Mouse (Mus musculus): ENCODE data around the gene Rrp15. TPM values are rescaled to one million over a fixed set of nuclear protein-coding genes. Genes with fewer than 3 reads are reported as not detected.
"Not testable (repeated sequence)": the region's sequence is repeated elsewhere in the genome, so short reads cannot be mapped to it uniquely, and the experiment has no call there.

Rrp15 gene
- 41.7 and 49.1 TPM in 2 replicates for polyA plus RNA-seq (2016; fragmentation: Nextera tagmentation; extraction: Ambion mirVana)

DNA sequence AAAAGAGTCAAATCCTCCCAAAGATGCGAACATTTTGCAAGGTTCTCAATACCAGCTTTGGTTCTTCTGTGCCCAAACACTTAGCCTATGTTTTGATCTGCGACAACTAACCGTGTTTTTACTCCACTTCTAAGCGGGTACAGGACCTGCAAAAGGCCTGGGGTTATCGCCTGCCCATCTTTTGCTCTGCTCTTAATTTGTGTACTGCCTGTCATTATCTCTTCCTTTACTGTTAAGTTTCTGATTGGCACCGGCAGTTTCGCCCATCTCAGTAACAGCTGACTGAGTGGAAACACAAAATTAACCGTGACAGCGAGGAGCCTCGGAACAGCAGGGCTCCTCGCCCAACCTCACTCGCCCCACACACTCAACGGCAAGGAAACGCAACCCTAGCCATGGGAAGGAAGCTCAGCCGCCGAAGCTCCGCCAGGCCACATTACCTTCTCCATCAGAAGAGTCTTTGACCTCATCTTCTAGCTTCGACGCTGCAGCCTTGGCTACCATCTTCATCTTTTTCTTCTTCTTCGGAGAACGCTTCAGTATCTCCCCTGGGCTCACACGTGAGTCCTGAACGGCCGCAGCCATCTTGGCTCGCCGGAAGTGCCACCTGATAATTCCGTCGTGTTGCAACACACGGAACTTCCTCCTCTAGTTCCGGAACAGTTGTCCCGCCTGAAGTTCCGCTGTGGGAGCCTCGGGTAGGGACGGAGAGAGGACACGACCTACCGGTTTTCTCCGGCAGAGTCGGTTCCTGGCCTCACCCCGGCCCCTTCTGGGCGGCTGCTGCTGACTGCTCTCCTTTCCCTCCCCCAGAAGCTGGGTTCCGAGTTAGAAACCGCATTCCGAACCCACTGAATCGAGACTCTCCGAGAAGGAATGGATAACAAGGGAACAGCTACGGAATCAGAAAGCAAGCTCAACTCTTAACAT lies at the start of gene Rrp15:
TSS of gene Rrp15 (minus strand) at position 635 of the 930 bp plus-strand sequence.
- H3K4me2 ChIP-seq (replicated peaks): peak within 1 kb of the TSS; percentile 87
- no peaks in the 10 kb centered on the region for H3K36me3 ChIP-seq
- peak within 1 kb of the TSS; percentile 84 for H3K9ac ChIP-seq
- H3K27ac ChIP-seq: peak within 1 kb of the TSS; percentile 47; the same call in 1 of the 2 replicates
- peak; percentile 96 for ATAC-seq (ENCODE audit: low FRiP score, low read depth)
- under 1% methylated on average over 46 of the region's 46 CpGs for WGBS
- H3K4me3 ChIP-seq: peak within 1 kb of the TSS; percentile 69
- no peaks in the 10 kb centered on the region for H3K27me3 ChIP-seq (replicated peaks)
- H3K4me1 ChIP-seq: peaks cover 16% of the 10 kb centered on the region
- no peaks in the 10 kb centered on the region for H3K9me3 ChIP-seq

DNA sequence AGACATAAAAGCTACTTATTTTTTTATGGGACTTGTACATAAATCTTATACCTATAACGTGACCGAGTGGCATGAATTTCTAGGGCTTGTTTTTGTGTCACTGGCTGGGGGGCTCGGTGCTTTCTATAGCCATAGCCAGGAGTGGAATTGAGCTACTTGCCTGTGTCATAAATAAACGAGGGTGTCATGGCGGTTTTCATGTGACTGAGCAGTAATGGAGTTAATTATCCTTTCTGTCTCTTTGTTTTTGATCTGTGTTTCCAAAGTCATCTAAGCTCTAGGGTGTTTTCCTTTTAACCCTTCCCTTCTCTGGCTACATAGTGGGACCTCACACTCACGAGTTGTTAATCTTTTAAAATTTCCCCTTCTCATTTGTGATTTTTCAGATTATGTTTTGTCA lies 48.8 kb upstream of the Rrp15 start:
- no peaks in the 10 kb centered on the region for H3K36me3 ChIP-seq
- WGBS: 25% methylated on average over 6 of the region's 6 CpGs
- H3K4me3 ChIP-seq: no peak overlapping the region
- no peak overlapping the region for H3K4me2 ChIP-seq (replicated peaks)
- H3K27me3 ChIP-seq (replicated peaks): no peaks in the 10 kb centered on the region
- H3K4me1 ChIP-seq: no peaks in the 10 kb centered on the region
- no peak overlapping the region for H3K9ac ChIP-seq
- no peak overlapping the region for H3K27ac ChIP-seq
- no peak for ATAC-seq (ENCODE audit: low FRiP score, low read depth)
- no peaks in the 10 kb centered on the region for H3K9me3 ChIP-seq

DNA sequence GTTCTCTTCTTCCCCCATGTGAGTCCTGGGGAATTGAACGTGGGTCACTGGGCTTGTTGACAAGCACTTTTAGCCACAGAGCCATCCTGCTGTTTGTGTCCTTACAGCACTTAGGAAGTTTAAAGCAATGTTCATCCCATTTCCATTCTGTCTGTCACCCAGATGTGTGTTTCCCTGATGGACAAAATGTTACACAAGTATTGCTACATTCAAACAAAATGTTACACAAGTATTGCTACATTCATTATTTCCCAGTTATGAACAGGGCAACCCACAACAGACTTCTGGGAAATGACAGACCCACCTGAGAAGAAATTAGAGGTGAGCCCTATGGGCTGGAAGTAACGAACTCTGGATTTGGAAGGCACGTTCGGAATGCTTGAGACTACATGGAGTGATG lies 36.2 kb upstream of the Rrp15 start:
- Histone ChIP-seq H3K27me3 (replicated peaks) (no peaks in the 10 kb centered on the region), H3K4me3 (no peak overlapping the region), H3K4me1 (no peaks in the 10 kb centered on the region), H3K4me2 (replicated peaks) (no peak overlapping the region), H3K9me3 (no peaks in the 10 kb centered on the region), H3K36me3 (no peaks in the 10 kb centered on the region), H3K27ac (no peak overlapping the region), H3K9ac (no peak overlapping the region)
- WGBS: 83% methylated on average over 4 of the region's 4 CpGs
- no peak for ATAC-seq (ENCODE audit: low FRiP score, low read depth)

DNA sequence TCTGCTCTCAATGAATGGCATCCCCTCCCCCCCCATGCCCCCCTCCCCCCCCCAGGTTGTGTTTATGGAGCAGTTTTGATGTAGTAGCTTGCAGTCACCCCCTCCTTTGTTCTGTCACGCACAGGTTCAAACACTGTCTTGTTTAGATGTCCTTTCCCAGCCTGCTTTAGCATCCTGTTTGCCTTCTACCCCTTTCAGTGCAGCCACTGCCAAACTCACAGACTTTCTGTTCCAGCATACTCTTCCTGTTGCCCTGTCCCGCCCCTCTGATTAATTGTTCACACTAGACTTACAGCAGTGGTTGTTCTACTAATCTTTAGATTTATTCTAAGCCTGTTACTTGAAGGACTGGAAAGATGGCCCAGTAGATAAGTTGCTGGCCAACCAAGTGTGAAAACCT lies 31.7 kb upstream of the Rrp15 start:
- Histone ChIP-seq H3K4me2 (replicated peaks) (no peak overlapping the region), H3K4me3 (no peak overlapping the region), H3K27me3 (replicated peaks) (no peaks in the 10 kb centered on the region), H3K36me3 (no peaks in the 10 kb centered on the region), H3K9ac (no peak overlapping the region), H3K4me1 (no peaks in the 10 kb centered on the region), H3K9me3 (no peaks in the 10 kb centered on the region), H3K27ac (no peak overlapping the region)
- WGBS: 80% methylated on average over 2 of the region's 2 CpGs
- no peak for ATAC-seq (ENCODE audit: low FRiP score, low read depth)

DNA sequence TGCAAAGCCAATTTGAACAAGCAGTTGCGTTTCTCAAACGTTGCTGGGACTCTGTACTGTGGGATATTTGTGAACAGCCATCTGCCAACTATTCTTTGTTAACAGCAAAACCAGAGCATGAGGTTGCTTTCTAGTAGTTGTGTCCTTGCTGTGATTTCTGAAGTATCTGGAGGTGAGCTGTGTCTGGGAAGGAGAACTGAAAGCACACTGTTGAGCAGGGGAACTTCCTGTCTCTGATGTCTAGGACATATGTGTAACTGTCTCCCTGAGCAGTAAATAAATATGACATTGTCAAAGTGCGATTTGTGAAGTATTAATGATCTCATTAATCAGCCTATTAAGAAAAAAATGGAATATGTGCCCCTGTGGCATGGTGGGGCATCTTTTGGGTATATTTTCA lies 24.0 kb upstream of the Rrp15 start:
- H3K36me3 ChIP-seq: no peaks in the 10 kb centered on the region
- H3K4me2 ChIP-seq (replicated peaks): no peak overlapping the region
- no peaks in the 10 kb centered on the region for H3K9me3 ChIP-seq
- ATAC-seq (ENCODE audit: low FRiP score, low read depth): no peak
- H3K9ac ChIP-seq: no peak overlapping the region
- H3K27ac ChIP-seq: no peak overlapping the region
- H3K27me3 ChIP-seq (replicated peaks): no peaks in the 10 kb centered on the region
- WGBS: 79% methylated on average over 3 of the region's 3 CpGs
- no peak overlapping the region for H3K4me3 ChIP-seq
- H3K4me1 ChIP-seq: no peaks in the 10 kb centered on the region

DNA sequence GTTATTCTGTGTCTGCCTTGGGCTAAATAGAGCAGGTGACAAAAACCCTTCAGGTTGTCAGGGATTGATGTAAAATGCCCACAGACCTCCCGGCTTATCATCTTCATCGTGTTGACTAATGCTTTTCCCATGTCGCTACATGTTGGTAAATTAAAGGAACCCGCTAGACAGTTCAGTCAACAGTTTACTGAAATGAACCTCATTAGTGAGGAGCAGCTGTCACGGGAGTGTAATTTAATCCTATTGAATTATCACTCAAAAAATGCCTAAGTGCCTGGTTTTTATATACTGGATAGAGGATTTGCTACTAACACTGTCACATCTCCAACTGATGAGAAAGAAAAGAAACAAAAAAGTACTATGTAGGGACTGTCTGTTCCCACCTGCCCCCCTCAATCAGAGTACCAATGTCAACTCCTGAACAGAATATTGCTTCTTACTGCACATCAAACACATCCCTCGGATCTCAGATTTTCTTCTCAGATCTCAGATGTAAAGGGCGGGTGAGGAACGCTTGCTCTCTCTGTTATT lies 23.5 kb upstream of the Rrp15 start:
- H3K4me3 ChIP-seq: no peak overlapping the region
- WGBS: 81% methylated on average over 8 of the region's 8 CpGs
- H3K36me3 ChIP-seq: no peaks in the 10 kb centered on the region
- no peaks in the 10 kb centered on the region for H3K9me3 ChIP-seq
- ATAC-seq (ENCODE audit: low FRiP score, low read depth): no peak
- no peak overlapping the region for H3K27ac ChIP-seq
- no peak overlapping the region for H3K4me2 ChIP-seq (replicated peaks)
- no peak overlapping the region for H3K9ac ChIP-seq
- no peaks in the 10 kb centered on the region for H3K27me3 ChIP-seq (replicated peaks)
- H3K4me1 ChIP-seq: no peaks in the 10 kb centered on the region

DNA sequence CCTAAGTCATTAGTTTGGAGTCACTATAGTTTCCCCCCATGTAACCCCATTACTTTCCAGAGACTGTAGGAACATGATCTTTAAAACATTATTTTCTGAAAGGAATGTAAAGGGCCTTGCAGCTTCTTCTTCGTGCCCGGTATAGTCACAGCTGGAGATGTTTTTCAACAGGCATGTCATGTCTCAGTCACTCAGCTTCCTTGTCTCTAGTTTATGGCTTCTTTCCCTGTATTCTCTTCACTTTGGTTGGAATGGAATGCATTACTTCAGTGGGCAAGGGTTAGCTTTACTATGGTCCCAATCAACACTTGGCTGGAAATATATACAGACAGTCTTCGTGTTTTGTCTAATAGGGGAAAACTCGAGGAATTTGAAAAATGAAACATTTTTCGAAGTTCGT lies 22.8 kb upstream of the Rrp15 start:
- Histone ChIP-seq H3K9ac (no peak overlapping the region), H3K27ac (no peak overlapping the region), H3K4me1 (no peaks in the 10 kb centered on the region), H3K27me3 (replicated peaks) (no peaks in the 10 kb centered on the region), H3K9me3 (no peaks in the 10 kb centered on the region), H3K36me3 (no peaks in the 10 kb centered on the region), H3K4me2 (replicated peaks) (no peak overlapping the region), H3K4me3 (no peak overlapping the region)
- ATAC-seq (ENCODE audit: low FRiP score, low read depth): no peak
- WGBS: 81% methylated on average over 6 of the region's 6 CpGs

DNA sequence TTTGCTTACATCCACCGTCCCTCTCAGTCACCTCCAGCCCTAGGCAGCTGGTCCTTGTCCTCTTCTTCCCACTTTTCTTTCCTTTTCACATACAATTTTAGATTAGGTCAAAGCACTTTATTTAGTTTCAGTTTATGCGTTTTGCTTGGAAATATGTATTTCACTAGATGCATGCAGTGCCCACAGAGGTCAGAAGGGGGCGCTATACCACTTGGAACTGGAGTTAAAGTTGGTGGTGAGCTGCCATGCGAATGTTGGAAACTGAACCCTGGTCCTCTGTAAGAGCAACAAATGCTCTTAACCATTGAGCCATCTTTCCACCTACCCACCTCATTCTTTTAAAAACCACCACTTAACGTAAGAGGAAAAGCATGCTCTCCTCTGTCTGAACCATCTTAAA lies 21.5 kb upstream of the Rrp15 start:
- WGBS: 77% methylated on average over 5 of the region's 5 CpGs
- H3K27ac ChIP-seq: no peak overlapping the region
- no peak for ATAC-seq (ENCODE audit: low FRiP score, low read depth)

DNA sequence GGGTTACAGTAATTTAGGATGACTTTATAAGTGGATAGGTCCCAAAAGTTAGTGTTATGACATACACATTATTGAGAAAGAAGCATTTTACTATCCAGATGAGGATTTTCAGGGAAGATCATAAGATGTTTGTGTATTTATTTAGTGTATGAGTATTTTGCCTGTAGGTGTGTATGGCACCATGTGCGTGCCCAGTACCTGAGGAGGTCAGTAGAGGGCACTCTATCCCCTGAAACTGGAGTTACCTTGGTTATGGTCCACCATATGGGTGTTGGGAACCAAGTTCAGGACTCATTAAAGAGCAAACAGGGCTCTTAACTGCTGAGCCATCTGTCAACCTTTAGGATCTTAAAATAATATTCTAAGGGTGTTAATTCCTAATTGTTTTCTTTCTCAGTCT lies 19.2 kb upstream of the Rrp15 start:
- H3K9ac ChIP-seq: no peak overlapping the region
- no peak for ATAC-seq (ENCODE audit: low FRiP score, low read depth)
- H3K27me3 ChIP-seq (replicated peaks): no peaks in the 10 kb centered on the region
- H3K9me3 ChIP-seq: no peaks in the 10 kb centered on the region
- no peak overlapping the region for H3K4me3 ChIP-seq
- no peak overlapping the region for H3K4me2 ChIP-seq (replicated peaks)
- H3K4me1 ChIP-seq: peaks cover 5% of the 10 kb centered on the region
- WGBS: 82% methylated on average over 1 of the region's 1 CpGs
- no peaks in the 10 kb centered on the region for H3K36me3 ChIP-seq
- H3K27ac ChIP-seq: no peak overlapping the region

More for the DNA sequence above, 21.5 kb upstream of the Rrp15 start:
- no peaks in the 10 kb centered on the region for H3K27me3 ChIP-seq (replicated peaks)
- H3K4me1 ChIP-seq: peaks cover 5% of the 10 kb centered on the region
- no peaks in the 10 kb centered on the region for H3K9me3 ChIP-seq
- no peaks in the 10 kb centered on the region for H3K36me3 ChIP-seq
- H3K4me3 ChIP-seq: no peak overlapping the region
- H3K4me2 ChIP-seq (replicated peaks): no peak overlapping the region
- no peak overlapping the region for H3K9ac ChIP-seq

DNA sequence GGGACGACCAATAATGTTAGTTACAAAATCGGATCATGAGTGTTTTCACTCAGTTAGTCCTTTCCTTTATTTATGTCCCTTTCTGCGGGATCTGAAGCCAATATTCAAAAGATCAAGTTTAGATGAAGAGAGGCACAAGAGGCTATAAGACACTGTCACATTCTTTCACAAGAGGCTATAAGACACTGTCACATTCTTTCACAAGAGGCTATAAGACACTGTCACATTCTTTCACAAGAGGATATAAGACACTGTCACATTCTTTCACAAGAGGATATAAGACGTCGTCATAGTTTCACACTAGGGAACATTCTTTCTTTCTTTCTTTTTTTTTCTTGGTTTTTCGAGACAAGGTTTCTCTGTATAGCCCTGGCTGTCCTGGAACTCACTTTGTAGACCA lies 14.3 kb upstream of the Rrp15 start:
- not testable (repeated sequence) for H3K27ac ChIP-seq; H3K4me3 ChIP-seq; ATAC-seq (ENCODE audit: low FRiP score, low read depth); H3K27me3 ChIP-seq (replicated peaks); H3K9me3 ChIP-seq; H3K4me1 ChIP-seq; H3K4me2 ChIP-seq (replicated peaks); H3K36me3 ChIP-seq; H3K9ac ChIP-seq
- WGBS: 60% methylated on average over 6 of the region's 6 CpGs

DNA sequence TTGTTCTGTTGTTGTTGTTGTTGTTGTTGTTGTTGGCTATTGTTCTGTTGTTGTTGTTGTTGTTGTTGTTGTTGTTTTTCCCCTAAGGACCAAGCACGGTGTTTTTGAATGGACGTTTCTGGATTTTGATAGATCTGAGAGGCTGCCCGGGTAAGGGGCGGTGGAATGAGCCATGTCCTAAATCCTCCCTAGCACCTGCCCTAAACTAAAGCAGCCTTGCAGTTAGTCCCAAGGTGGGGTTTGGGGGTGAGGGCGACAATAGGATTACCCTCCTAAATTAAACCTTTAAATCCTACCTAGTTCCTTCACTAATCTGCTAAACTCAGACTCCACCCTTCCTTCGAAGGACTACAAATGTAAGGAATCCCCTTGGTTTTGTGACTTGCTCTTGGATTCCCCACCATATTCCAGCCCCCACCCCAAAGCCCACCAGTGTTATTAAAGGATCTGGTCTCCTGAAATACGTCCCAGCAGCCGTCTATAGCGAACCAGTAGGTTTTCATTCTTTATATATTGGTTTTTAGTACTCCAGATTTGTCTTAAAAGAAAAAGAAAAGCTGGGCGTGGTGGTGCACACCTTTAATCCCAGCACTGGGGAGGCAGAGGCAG lies 621 bp upstream of the Rrp15 start:
- peaks cover 16% of the 10 kb centered on the region for H3K4me1 ChIP-seq
- peak overlapping the region; percentile 84 for H3K9ac ChIP-seq
- H3K27me3 ChIP-seq (replicated peaks): no peaks in the 10 kb centered on the region
- peak overlapping the region; percentile 69 for H3K4me3 ChIP-seq
- H3K4me2 ChIP-seq (replicated peaks): peak overlapping the region; percentile 87
- H3K9me3 ChIP-seq: no peaks in the 10 kb centered on the region
- ATAC-seq (ENCODE audit: low FRiP score, low read depth): peak; percentile 76
- WGBS: 34% methylated on average over 10 of the region's 10 CpGs
- H3K36me3 ChIP-seq: no peaks in the 10 kb centered on the region
- H3K27ac ChIP-seq: peak overlapping the region; percentile 47; the same call in 1 of the 2 replicates

DNA sequence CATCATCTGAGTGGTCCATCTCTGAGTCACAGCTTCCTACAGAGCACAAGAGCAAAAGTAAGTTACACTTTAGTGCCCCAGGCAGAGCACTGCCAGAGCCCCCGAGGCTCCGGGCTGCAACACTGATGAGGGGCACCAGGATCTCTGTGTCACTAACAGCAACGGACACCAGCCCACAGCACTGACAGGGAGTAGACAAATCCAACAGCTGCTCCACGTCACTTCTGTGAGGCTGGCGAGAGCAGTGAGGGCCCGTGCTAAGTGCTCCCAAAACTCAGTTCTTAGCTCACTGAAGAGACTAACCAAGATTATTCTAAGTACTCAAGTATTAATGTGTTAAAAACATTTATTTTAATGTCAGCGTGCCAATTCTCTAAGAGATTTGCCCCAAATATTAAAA lies 9.3 kb downstream of the Rrp15 start:
- WGBS: 89% methylated on average over 7 of the region's 7 CpGs
- ATAC-seq (ENCODE audit: low FRiP score, low read depth): no peak
- no peak overlapping the region for H3K27ac ChIP-seq
- H3K4me3 ChIP-seq: no peak overlapping the region
- no peaks in the 10 kb centered on the region; the same call in 1 of the 2 replicates for H3K4me1 ChIP-seq
- H3K4me2 ChIP-seq (replicated peaks): no peak overlapping the region
- no peak overlapping the region for H3K9ac ChIP-seq
- no peaks in the 10 kb centered on the region for H3K27me3 ChIP-seq (replicated peaks)
- no peaks in the 10 kb centered on the region for H3K9me3 ChIP-seq
- peaks cover 42% of the 10 kb centered on the region for H3K36me3 ChIP-seq

All from neural tube, embryonic 12.5 days (tissue).